In the genomic region with DNA sequence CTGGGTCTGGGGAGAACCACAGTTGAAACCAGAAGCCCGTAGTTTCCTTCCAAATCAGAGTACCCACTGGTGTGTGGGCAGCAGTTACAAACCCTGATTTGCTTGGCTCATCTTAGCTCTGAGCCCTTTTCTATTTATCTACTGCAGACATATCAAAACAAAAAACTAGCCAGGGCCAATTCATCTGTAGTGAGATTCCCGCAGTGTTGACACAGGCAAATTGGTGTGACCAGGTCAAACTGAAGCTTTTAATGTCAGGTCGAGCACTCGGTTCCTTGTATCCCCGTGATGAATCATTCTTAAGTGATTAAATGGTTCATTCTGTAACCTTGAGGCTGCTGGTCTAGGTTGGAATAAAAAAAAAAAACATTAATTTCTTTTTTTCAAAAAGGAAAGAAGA, we compare ENCODE assay signal across 22 mouse cellular contexts. TPM values are rescaled to one million over a fixed set of nuclear protein-coding genes. Genes with fewer than 3 reads are reported as not detected.
DNase-seq lines count a peak whose midpoint lies in the region; ATAC-seq lines count a peak whose summit lies in the region.
"Had no signal": no experiment of that assay in that cellular context is flagged by ENCODE, and none has a peak within 500 bp of the region (broad histone marks: within the 10 kb centered on the region; RNA-seq: fewer than 3 reads in every experiment).

No protein-coding gene starts in this region.

- ATAC-seq in hindbrain, embryonic 14.5 days (ENCODE audit: low FRiP score) = no peak
- no peak for ATAC-seq in hindbrain, embryonic 16.5 days
- ATAC-seq: lung, postnatal 0 days had no signal

- H3K27me3 ChIP-seq in hindbrain, embryonic 14.5 days (ENCODE audit: control insufficient read depth, insufficient read depth, low read length) = no peaks in the 10 kb centered on the region
- H3K27me3 ChIP-seq in hindbrain, embryonic 16.5 days (replicated peaks; ENCODE audit: control insufficient read depth, insufficient read depth, low read length) = no peaks in the 10 kb centered on the region
- H3K27me3 ChIP-seq: embryonic facial prominence, embryonic 15.5 days; heart, embryonic 13.5 days; liver, embryonic 15.5 days; midbrain, embryonic 12.5 days had no signal

- 0 out of 2 replicates have a peak overlapping the region, but pooled peaks have one; percentile 21 for H3K4me2 ChIP-seq in hindbrain, embryonic 14.5 days (replicated peaks)
- no peak overlapping the region for H3K4me2 ChIP-seq in hindbrain, embryonic 16.5 days (ENCODE audit: low read length)
- H3K4me2 ChIP-seq: embryonic facial prominence, embryonic 15.5 days; heart, embryonic 13.5 days; liver, embryonic 15.5 days; midbrain, embryonic 12.5 days had no signal

- H3K9ac ChIP-seq in hindbrain, embryonic 14.5 days = no peak overlapping the region
- H3K9ac ChIP-seq in hindbrain, embryonic 16.5 days (ENCODE audit: low read depth, low read length) = no peak overlapping the region
- H3K9ac ChIP-seq: embryonic facial prominence, embryonic 15.5 days; heart, embryonic 13.5 days; liver, embryonic 15.5 days; midbrain, embryonic 12.5 days had no signal

- no peaks in the 10 kb centered on the region for H3K36me3 ChIP-seq in hindbrain, embryonic 14.5 days (replicated peaks; ENCODE audit: control insufficient read depth, insufficient read depth)
- H3K36me3 ChIP-seq in hindbrain, embryonic 16.5 days (ENCODE audit: control insufficient read depth, insufficient read depth, low read length) = no peaks in the 10 kb centered on the region
- H3K36me3 ChIP-seq: embryonic facial prominence, embryonic 15.5 days; heart, embryonic 13.5 days; liver, embryonic 15.5 days; midbrain, embryonic 12.5 days had no signal

- H3K9me3 ChIP-seq in hindbrain, embryonic 14.5 days (ENCODE audit: control insufficient read depth, low read length) = no peaks in the 10 kb centered on the region
- no peaks in the 10 kb centered on the region for H3K9me3 ChIP-seq in hindbrain, embryonic 16.5 days (ENCODE audit: control insufficient read depth, low read length)
- H3K9me3 ChIP-seq: embryonic facial prominence, embryonic 15.5 days; heart, embryonic 13.5 days; liver, embryonic 15.5 days; midbrain, embryonic 12.5 days had no signal

- WGBS in hindbrain, embryonic 14.5 days = 27% methylated on average over 5 of the region's 5 CpGs
- WGBS in hindbrain, embryonic 16.5 days = 26% methylated on average over 5 of the region's 5 CpGs

- H3K27ac ChIP-seq in hindbrain, embryonic 14.5 days = no peak overlapping the region
- no peak overlapping the region for H3K27ac ChIP-seq in hindbrain, embryonic 16.5 days (ENCODE audit: low read depth, low read length)
- H3K27ac ChIP-seq: embryonic facial prominence, embryonic 15.5 days; heart, embryonic 13.5 days; liver, embryonic 15.5 days; midbrain, embryonic 12.5 days; stomach, postnatal 0 days had no signal

- no peak overlapping the region for H3K4me3 ChIP-seq in hindbrain, embryonic 14.5 days (replicated peaks; ENCODE audit: low read length)
- no peak overlapping the region for H3K4me3 ChIP-seq in hindbrain, embryonic 16.5 days (ENCODE audit: low read length)
- H3K4me3 ChIP-seq: embryonic facial prominence, embryonic 15.5 days; heart, embryonic 13.5 days; liver, embryonic 15.5 days; midbrain, embryonic 12.5 days had no signal

- no peak for DNase-seq in hindbrain, embryonic 14.5 days (ENCODE audit: low spot score)
- DNase-seq in ovary, adult 18-20 months (ENCODE audit: low spot score) = peak; percentile 61
- DNase-seq in ovary, postnatal 14 days (ENCODE audit: low spot score) = no peak
- DNase-seq in embryo, embryonic 10.5 days (ENCODE audit: low spot score) = peak; percentile 52
- DNase-seq in mesoderm, embryonic 11.5 days (ENCODE audit: low read depth, low spot score) = peak; percentile 39
- DNase-seq in urinary bladder, postnatal 36 days (ENCODE audit: low spot score in 2 of 2) = no peak
- no peak for DNase-seq in left cerebral cortex, adult 18-20 months (ENCODE audit: low spot score in 2 of 2)
- DNase-seq: cerebellum, adult 11-12 months; gastrocnemius, postnatal 10 days; heart, adult 11 months; kidney, adult 9 months; retina, postnatal 1 day had no signal

- peaks cover 6% of the 10 kb centered on the region; the same call in 1 of the 2 replicates for H3K4me1 ChIP-seq in hindbrain, embryonic 14.5 days (replicated peaks; ENCODE audit: control insufficient read depth, insufficient read depth, low read length)
- no peaks in the 10 kb centered on the region for H3K4me1 ChIP-seq in hindbrain, embryonic 16.5 days (ENCODE audit: control insufficient read depth, insufficient read depth, low read depth, low read length)
- H3K4me1 ChIP-seq: embryonic facial prominence, embryonic 15.5 days; heart, embryonic 13.5 days; liver, embryonic 15.5 days; midbrain, embryonic 12.5 days had no signal

RNA-seq across cellular contexts. Expression of gene C130060K24Rik, which starts 32.6 kb away (rescaled TPM):
- polyA plus RNA-seq in hindbrain, embryonic 14.5 days (2014; fragmentation: Nextera tagmentation; extraction: Ambion mirVana) = 1.5 and 2.0 TPM in 2 replicates
- polyA plus RNA-seq in hindbrain, embryonic 16.5 days (2015; fragmentation: Nextera tagmentation; extraction: Ambion mirVana) = 2.2 and 2.3 TPM in 2 replicates
- total RNA-seq in left cerebral cortex, adult 18-20 months (2021) = under 1 TPM; 0.73 to 0.77 TPM
- total RNA-seq: gastrocnemius, postnatal 10 days; heart, postnatal 25 days; MEL had no signal
- polyA plus RNA-seq: liver, embryonic 15.5 days; lung, postnatal 0 days; thymus, postnatal 0 days had no signal

Comparison
In these comparisons a context has a peak if more than half of its experiments do, and no peak if none do; other contexts are left out.
1. DNase-seq: peak in ovary, adult 18-20 months (single experiment), embryo, embryonic 10.5 days (single experiment) and mesoderm, embryonic 11.5 days (single experiment); none in hindbrain, embryonic 14.5 days (single experiment), ovary, postnatal 14 days (single experiment), urinary bladder, postnatal 36 days (0 of 2) and left cerebral cortex, adult 18-20 months (0 of 2).